Mouse (Mus musculus): Measurements from ENCODE around the gene Vti1a.

DNA sequence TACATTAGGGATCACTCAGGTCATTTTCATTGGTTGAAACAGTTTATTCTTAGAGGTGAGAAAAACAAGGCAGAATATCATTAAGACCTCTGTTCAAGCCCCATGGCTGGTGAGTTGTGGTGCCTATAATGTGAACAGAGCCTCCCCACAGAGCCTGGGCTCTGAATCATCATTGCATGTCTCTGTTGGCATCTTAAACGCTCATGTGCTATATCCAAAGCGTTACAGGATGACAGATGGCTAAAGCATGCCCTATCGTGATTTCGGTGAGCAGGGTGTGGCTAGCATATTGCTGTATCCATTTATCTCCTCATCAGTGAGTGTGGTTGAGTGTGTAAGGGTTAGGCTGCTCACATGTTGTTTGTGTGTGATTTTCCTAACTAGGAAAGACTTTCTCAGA is 11.4 kb downstream of the Vti1a start:
- no peak for TF ChIP-seq CTCF (IDR thresholded peaks at IDR 0.05; ENCODE audit: low read depth)
- TF ChIP-seq EP300 (optimal IDR thresholded peaks at IDR 0.05), result no peak

All from stomach, postnatal 0 days (tissue).